Mouse (Mus musculus) T-helper 17 cell (primary cell): ENCODE measurements around the gene Klhl9.

ENCODE experiments used
- in situ Hi-C, 2 experiments: fragments of 300-600 bp; cut with MboI, MseI; formaldehyde crosslinking; loops; 1 replicate in 1 of 2; 2 replicates in 1 of 2; pipeline ENCODE4 v1.15.1; 2025; ENCODE audit warnings: high pct_unique_total_duplicates in 2 of 2

Gene Klhl9

DNA sequence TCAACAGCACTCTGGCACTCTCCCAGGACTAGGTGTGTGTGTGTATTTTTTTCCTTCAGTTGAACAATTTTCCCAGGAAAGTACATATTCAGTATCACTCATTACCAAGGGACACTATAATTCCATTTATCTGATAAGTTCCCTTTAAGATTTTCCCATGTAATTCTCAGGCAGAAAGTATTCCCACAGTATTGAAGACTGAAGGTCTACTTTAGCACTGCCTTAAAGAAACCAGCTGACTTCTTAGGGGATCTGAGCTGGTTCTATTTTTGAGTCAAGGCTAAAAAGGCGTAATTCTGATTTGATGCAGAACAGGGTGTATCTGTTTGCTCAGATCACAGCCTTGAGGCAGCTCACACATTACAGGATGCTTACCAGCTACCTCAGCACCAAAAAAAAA is 3.5 kb downstream of the Klhl9 start:
- in situ Hi-C loops: loop anchor here in 1 of 2 experiments (10.0 kb wide), 1 partner anchor 806 kb away; no protein-coding TSS in a partner anchor

GRCm38 (mm10) chr4:88715059-88715458 is 7.2 kb downstream of the Klhl9 start:
- in situ Hi-C loops: loop anchor here in 1 of 2 experiments (10.0 kb wide), 1 partner anchor 810 kb away; no protein-coding TSS in a partner anchor

GRCm38 (mm10) chr4:88714281-88714680 is 8.0 kb downstream of the Klhl9 start:
- in situ Hi-C loops: loop anchor here in 1 of 2 experiments (10.0 kb wide), 1 partner anchor 811 kb away; no protein-coding TSS in a partner anchor

DNA sequence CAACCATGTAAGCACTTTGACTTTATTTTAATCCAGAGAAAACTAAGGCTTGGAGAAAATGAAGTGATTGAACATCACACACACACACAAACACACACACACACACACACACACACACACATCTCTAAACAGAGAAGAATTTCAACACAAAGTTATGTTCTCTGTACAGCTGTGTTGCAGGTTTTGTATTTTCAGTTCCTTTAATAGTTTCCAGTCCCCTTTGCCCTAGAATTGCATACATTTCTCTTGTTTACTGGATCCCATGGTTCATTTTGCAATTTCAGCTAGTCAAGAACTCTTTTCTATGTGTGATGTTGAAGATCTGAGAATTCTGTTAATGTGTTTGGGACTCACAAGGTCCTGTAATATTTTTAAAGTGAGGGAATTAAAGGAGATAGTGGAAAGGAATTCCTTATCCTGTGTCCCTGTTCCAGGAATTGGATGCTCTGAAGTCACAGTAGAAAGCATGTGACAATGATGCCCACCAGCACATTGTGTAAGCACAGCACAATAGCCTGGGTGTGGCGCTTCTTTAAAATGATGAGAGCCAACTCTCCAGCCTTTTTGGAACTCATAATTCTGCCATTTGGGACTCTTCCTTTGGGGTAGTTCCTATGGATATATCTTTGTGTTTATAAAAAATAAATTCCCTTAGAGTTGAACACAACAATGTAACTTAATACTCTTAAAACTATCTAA is 15.0 kb downstream of the Klhl9 start:
- in situ Hi-C loops: no loop called here

DNA sequence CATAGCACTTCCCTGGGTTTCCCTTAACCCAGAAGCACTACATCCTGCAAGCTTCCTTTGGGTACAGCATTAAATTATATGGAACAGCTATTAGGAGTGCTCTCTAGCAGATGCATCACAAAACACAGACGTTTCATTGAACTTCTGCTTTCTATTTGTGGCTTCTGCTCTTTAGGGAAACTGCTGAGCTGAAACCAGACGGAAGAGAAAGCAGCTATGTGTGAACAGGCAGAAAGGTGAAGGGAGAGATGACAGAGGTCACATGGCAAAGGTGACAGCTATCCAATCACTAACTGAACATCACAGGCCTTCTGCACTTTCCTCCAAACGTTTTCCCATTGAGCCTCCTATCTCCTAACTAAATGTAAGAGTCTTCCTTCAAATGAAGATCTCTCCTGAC is 16.3 kb downstream of the Klhl9 start:
- in situ Hi-C loops: no loop called here

DNA sequence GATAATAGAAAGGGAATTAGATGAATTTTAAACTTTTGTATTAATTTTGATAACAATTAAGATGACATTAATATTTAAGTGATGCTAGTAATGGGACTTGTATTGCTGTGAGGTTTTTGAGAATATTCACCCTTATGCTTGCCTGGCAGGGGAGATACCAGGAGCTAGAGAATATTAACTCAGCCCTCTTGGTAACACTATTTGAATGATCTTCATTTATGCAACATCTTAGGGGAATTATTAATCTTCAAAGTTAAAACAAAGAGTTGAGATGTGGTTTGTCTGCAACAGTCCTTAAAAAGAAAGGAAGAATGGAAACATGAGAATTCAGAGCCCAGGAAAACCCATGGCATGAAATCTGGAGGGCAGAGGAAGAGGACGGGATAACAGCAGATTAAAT is 23.0 kb downstream of the Klhl9 start:
- in situ Hi-C loops: loop anchor here (5.0 to 25.0 kb wide), 3 partner anchors 38 to 838 kb away; no protein-coding TSS in a partner anchor

DNA sequence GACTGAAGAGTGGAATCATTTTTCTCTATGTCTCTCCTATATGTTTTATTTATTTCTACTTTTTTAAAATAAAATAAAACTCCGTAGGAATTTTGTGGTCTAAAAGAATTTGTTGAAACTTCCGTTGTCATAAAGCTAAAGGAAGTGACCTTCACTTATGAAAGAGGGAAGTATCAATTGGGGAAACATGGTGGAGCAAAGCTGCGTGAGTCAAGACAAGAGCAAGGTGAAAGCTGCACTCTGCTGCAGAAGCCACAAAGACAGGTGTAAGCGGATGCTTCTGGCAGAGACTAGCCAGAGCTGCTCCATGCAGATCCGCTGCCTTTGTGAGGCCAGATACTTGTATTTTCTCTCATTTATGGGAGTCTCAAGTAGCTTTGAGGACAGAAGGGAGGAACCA is 23.5 kb downstream of the Klhl9 start:
- in situ Hi-C loops: loop anchor here (5.0 to 25.0 kb wide), 3 partner anchors 39 to 839 kb away; no protein-coding TSS in a partner anchor

DNA sequence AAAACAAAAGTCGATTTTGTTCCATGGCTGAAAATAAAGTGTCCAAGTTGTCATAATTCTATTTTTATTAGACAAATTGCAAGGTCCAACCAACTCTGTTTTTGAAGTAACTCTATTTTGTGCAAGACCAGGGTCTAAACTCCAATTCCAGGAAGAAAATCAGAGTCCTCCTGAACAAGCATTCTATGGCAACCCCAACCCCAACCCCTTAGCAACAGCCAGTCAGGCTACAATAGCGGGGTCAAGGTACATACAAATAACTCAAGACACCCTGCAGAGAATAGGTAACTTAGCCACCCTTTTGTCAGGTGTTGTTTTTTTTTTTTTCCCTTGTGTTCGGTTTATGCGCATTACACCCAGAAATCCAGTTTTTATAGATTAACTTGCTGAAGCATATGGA is 24.5 kb downstream of the Klhl9 start:
- in situ Hi-C loops: loop anchor here (5.0 to 25.0 kb wide), 3 partner anchors 40 to 840 kb away; no protein-coding TSS in a partner anchor

- in situ Hi-C loops: loop anchor here (5.0 to 25.0 kb wide), 3 partner anchors 40 to 840 kb away; no protein-coding TSS in a partner anchor
These were observed 25.2 kb downstream of the Klhl9 start for GRCm38 (mm10) chr4:88697108-88697507.

DNA sequence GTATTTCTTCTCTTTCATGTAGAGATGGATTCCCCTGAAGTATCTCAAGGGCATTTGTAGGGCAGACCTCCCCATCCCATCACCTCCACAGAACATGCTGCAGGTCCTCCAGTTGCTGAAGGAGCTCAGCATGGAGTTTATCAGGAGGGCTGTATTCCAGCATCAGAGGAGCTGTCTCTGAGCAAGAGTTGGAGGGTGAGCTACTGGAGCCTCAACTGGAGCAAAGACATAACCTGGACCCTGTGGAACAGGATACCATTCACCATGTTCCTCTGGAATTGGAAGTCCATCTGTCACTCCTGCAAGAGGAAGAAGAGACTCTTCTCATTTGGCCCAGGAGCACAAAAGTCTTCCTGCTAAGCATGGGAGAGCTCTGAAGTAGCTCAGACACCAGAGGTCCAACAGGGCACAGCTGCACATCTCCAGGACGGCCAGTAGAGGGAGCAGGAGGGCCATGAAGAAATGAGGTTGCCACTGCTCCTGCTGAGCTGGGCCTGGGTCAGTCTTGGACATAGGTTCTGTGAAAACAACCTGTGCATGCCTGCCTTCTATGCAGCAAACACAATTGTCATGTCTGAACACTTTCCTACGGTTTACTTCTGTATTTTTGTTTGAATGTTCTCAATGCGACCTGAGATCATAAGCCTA is 25.9 kb downstream of the Klhl9 start:
- in situ Hi-C loops: loop anchor here (5.0 to 25.0 kb wide), 3 partner anchors 41 to 841 kb away; no protein-coding TSS in a partner anchor

- in situ Hi-C loops: loop anchor here in 1 of 2 experiments (5.0 to 25.0 kb wide), 3 partner anchors 34 to 844 kb away; no protein-coding TSS in a partner anchor
These were observed 28.9 kb downstream of the Klhl9 start for GRCm38 (mm10) chr4:88693392-88693791.

- in situ Hi-C loops: loop anchor here in 1 of 2 experiments (5.0 to 25.0 kb wide), 3 partner anchors 35 to 845 kb away; no protein-coding TSS in a partner anchor
These were observed 29.7 kb downstream of the Klhl9 start for GRCm38 (mm10) chr4:88692537-88692936.

DNA sequence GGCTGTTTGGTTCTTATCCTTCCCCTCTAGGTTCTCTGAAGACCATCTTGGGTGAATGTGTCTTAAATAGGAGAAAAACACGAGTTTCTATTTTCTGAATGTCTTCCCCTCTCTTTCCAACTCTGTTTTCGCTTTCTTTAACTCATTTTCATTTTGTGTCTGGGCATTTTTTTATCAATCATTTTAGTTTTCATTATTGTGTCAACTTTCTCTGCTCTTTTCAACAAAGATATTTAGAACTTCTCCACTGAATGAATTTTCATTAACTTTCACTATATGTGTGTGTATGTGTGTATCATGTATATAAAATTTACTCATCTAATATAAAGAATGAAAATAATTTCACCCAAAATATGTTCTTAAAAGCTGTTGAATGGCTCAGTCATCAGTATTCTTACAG is 31.0 kb downstream of the Klhl9 start, which contains the start of gene Ifnab:
Ifnab (minus strand) TSS at position 101 of the 400 bp plus-strand sequence.
- in situ Hi-C loops: loop anchor here in 1 of 2 experiments (5.0 to 25.0 kb wide), 3 partner anchors 36 to 846 kb away; no protein-coding TSS in a partner anchor

DNA sequence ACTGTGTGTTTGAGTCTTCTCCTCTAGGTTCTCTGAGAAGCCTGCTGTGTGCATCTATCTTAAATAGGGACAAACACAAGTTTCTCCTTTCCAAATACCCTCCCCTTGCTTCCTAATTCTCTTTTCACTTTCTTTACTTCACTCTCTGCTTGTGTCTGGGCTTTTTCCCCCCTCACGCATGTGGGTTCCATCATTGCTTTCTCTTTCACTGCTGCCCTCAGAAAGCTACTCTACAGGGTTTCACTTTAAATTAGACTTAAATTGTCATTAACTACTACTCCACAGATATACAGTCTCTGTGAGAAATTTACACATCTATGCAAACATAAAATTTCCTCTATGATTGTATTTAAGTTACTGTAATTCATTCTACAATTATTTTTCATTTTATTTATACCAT is 38.5 kb downstream of the Klhl9 start, which contains the start of gene Ifna2:
Ifna2 (minus strand) TSS at position 101 of the 400 bp plus-strand sequence.
- in situ Hi-C loops: loop anchor here in 1 of 2 experiments (25.0 kb wide), 2 partner anchors 578 to 853 kb away; no protein-coding TSS in a partner anchor

GRCm38 (mm10) chr4:88681353-88681752 is 40.9 kb downstream of the Klhl9 start:
- in situ Hi-C loops: loop anchor here in 1 of 2 experiments (25.0 kb wide), 2 partner anchors 581 to 856 kb away; no protein-coding TSS in a partner anchor

GRCm38 (mm10) chr4:88680362-88680761 is 41.9 kb downstream of the Klhl9 start:
- in situ Hi-C loops: loop anchor here in 1 of 2 experiments (25.0 kb wide), 2 partner anchors 582 to 857 kb away; no protein-coding TSS in a partner anchor

DNA sequence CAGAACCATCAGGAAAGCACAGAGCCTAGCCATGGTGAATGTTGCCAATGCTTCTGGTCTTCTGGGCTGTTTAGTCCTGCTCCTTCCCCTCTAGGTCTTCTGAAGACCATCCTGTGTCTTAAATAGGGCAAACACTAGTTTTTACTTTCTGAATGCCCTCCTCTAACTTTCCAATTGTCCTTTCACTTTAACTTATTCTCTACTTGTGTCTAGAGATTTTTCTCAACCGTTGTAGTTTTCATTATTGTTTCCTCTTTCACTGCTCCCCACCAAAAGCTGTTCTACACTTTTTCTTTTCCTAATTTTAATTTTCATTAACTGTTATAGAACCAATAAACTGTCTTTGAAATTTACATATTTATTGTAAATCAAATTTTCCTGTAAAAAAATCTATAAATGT is 45.4 kb downstream of the Klhl9 start, which contains the start of gene Ifna16:
Ifna16 (minus strand) TSS at position 101 of the 400 bp plus-strand sequence.
- in situ Hi-C loops: loop anchor here in 1 of 2 experiments (25.0 kb wide), 2 partner anchors 585 to 860 kb away; no protein-coding TSS in a partner anchor
